Mouse (Mus musculus): ENCODE measurements around the gene Tmem53.

The Tmem53 gene

DNA sequence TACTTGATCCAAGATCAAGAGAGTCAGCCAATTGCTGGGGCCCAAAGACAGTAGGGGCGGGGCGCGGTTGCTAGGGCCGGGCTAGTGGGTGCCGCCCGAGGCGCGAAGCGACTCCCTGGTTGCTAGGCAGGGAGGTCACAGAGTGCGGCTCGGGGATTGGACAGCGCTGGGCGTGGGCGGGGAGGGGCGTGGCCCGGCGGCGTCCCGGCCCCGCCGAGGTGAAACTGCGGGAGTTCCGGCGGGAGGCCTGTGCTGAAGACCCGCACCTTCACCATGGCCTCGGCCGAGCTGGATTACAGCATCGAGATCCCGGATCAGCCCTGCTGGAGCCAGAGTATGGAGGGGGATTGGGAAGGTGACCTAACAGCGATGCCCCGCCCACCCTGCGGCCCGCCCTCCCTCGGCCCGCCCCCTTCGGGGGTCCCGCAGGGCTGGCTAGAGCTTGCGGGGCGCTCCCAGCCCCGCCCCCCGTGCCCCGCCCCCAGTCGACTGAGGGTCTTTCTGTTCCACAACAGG lies at the start of gene Tmem53, which contains the start of gene Armh1:
TSS of gene Tmem53 (plus strand) at position 151 of the 516 bp plus-strand sequence.
TSS of gene Armh1 (minus strand) at position 325 of the 516 bp plus-strand sequence.
- peak; percentile 97 for DNase-seq (ENCODE audit: low spot score)

DNA sequence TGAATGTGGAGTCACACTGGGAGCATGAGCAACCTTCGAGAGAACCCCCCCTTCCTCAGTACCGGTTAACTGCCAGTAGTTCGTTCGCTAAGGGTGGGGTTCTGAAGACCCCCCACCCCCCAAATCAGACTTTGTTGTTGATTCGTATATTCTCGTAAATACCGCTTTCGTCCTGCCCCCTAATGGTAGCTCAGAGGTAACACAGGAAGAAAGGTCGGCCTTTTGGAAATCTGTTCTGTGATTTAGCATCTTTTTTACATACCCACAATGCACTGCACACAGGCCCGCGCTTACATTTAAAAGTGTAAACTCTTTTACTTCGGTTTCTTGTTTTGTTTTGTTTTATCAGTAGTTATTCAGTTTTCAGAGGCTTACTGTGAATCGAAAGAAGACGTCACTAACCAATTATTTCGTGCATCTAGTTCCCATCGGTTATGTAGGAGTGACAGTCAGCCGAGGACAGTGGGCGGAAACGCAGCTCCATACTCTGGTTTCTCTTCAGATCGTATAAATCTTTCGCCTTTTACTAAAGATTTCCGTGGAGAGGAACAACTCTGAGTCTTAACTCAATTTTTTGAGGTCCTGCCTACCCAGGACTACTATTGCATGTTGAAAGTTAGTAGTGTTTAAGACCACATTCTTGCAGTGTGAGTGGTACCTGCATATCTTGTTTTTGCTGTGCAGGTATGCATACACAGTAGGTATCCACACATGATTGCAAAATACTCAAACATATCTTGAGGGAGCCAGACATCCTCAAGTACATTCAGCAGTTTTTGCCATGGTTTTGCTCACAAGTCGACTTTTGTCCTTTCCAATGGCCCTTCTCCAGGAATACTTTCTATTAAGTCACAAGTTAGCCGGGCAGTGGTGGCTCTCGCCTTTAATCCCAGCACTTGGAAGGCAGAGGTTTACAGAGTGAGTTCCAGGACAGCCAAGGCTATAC lies 49.4 kb upstream of the Tmem53 start:
- peak; percentile 94 for DNase-seq (ENCODE audit: low spot score)

DNA sequence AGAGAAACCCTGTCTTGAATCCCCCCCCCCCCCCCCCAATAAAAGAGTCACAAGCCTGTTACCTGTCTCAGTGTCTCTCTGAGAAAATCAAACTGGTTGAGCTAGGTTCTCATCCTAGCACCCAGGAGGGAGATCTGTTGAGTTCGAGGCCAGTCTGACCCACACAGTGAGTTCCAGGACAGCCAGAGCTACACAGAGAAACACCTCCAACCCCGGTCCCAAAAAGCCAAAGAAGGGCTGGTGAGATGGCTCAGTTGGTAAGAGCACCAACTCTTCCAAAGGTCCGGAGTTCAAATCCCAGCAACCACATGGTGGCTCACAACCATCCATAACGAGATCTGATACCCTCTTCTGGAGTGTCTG lies 48.8 kb upstream of the Tmem53 start:
- no peak for DNase-seq (ENCODE audit: low spot score)

GRCm38 (mm10) chr4:117209592-117209991 lies 42.2 kb upstream of the Tmem53 start:
- DNase-seq (ENCODE audit: low spot score) = no peak

GRCm38 (mm10) chr4:117210147-117211074 lies 41.3 kb upstream of the Tmem53 start:
- peak; percentile 87 for DNase-seq (ENCODE audit: low spot score)

DNA sequence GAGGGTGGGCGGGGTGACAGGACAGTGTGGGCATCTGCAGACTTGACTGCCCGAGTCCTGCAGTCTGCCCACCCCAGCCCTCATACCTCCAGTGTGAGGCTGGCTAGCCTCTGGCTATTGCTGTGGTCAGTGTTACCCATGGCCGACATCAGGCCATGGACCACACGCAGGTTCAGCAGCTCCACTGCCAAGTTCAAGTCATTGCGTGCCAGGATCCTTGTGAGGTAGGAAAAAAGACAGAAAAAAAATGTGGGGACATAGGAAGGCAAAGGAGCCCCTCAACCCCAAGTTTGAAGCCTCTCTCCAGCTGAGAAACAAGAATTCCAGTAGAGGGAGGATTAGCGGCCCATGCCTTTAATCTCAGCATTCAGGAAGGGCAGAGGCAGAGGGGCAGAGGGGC lies 37.5 kb upstream of the Tmem53 start:
- no peak for DNase-seq (ENCODE audit: low spot score)

- DNase-seq (ENCODE audit: low spot score) = no peak
Measured at GRCm38 (mm10) chr4:117217029-117217428, 34.7 kb upstream of the Tmem53 start.

DNA sequence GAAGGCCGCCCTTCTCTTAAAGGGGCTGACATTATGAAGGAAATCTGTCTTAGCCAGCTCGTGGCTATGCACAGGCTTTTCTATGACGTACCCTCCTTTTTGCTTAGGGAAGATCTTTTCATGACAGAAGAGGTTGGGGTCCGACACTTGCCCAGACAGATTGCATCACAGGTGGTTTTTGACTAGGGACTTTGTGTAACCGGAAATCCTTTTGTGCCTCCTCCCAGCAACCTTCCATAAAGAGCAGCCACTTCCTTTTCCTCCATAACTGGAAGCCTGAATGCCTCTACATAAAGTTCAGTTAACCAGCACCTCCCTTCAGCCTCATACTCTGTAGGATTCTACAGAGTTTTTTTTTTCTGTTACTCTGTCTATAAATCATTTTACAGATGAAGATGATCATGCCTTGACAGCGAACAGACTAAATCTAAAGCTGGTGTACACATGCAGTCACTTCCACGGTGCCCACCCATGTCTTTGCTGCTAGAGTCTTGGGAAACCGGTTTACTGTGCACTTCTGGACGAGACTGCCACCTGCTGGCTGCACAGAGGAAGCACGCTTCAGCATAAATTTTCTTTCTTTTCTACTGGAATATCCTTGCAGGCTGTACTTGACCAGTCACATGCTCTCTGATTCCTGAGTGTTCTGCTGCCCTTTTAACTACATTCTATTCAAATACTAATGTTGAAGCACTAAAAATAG lies 33.1 kb upstream of the Tmem53 start:
- peak; percentile 88 for DNase-seq (ENCODE audit: low spot score)

- no peak for DNase-seq (ENCODE audit: low spot score)
Measured at GRCm38 (mm10) chr4:117220741-117221515, 30.8 kb upstream of the Tmem53 start.

GRCm38 (mm10) chr4:117221836-117222235 lies 29.9 kb upstream of the Tmem53 start:
- no peak for DNase-seq (ENCODE audit: low spot score)

- DNase-seq (ENCODE audit: low spot score) = no peak
Measured at GRCm38 (mm10) chr4:117223001-117223400, 28.8 kb upstream of the Tmem53 start.

DNA sequence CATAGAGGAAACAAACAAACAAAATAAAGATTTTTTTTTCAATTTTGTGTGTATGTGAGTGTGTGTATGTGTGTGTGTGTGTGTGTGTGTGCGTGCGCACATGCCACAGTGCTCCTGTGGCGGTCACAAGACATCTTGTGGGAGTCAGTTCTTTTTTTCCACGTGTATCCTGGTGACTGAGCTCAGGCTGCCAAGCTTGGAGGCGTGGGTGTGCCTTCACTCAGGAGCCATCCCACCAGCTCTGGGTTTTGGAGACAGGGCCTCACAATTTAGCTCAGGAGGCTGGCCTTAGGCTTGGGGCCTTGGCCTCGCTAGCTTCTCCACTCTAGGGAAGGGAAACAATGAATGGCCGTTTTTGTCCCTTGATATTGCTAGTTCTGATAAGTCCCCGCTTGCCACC lies 27.6 kb upstream of the Tmem53 start:
- no peak for DNase-seq (ENCODE audit: low spot score)

DNA sequence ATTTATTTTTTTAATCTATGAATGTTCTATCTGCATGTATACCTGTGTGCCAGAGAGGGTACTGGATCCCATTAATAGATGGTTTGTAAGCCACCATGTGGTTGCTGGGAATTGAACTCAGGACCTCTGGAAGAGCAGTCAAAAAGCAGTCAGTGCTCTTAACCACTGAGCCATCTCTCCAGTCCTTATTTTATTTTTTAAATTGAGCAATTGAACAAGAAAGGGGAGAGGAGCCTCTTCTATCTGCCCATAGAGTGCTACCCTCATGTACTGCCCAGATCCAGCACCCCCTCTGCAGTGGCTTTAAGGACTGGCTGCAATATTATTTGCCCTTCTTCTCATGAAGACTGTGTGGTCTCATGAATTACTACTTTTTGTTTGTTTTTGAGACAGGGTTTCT lies 26.5 kb upstream of the Tmem53 start:
- DNase-seq (ENCODE audit: low spot score) = no peak

DNA sequence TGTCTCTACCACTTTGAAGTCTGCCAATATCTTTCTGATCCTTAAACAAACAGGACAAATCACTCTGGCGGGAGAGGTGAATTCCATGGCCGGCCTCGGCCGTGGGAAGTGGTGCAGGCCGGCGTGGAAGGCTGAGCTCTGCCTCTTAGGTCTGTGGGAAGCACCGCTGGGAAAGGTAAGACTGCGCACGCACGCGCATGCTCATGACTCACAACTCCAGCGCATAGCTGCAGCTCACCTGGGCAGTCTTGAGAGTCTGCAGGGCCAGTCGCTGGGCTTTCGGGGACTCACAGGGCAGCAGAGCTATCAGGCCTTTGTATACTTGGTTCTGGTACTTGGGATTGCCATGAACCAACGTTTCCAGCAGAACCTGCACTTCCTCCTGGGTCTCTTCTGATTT lies 22.2 kb upstream of the Tmem53 start:
- no peak for DNase-seq (ENCODE audit: low spot score)

DNA sequence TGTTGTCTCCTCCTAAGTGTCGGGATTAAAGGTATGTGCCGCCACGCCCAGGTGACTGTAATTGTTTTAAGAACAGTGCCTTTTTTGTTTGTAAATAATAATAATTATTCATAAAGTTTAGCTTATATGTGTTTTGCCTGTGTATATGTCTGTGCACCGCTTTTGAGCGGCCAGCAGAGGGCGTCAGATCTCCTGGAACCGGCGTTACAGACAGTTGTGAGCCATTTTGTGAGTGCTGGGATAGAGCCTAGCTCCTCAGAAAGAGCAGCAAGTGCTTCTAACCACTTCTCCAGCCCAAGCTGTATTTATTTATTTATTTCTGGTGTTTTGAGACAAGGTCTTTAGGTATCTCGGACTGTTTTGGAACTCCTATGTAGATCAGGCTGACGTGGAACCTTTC lies 21.4 kb upstream of the Tmem53 start:
- peak; percentile 46 for DNase-seq (ENCODE audit: low spot score)

GRCm38 (mm10) chr4:117231208-117231607 lies 20.5 kb upstream of the Tmem53 start:
- no peak for DNase-seq (ENCODE audit: low spot score)

DNA sequence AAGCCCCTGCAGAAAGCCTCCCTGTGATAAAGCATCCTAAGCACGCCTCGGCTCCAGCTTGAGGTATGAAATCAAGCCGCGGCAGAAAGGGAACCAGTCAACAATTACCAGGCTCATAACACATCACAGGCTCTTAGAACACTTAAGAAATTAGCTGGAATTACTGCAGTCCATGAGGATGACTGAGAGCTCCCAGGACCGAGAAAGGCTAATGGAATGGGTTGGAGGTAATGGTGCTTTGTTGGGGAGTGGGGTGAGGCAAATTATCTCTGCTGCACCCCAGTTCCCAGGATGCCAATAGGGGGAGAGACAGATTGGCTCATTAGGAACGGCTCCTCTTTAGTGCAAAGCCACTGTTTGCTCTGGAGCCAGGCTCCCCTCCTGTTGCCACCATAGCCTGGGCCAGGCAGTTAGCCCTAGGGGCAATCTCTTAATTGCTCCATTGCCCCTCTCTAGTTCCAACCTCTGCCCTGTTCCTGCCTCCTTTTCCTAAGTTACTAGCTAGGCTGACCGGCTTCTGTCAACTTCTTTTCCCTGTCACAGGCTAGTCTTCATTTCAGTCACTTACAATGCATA lies 17.5 kb upstream of the Tmem53 start:
- DNase-seq (ENCODE audit: low spot score) = no peak

- no peak for DNase-seq (ENCODE audit: low spot score)
Measured at GRCm38 (mm10) chr4:117235822-117236221, 15.9 kb upstream of the Tmem53 start.

GRCm38 (mm10) chr4:117239153-117239552 lies 12.6 kb upstream of the Tmem53 start:
- no peak for DNase-seq (ENCODE audit: low spot score)

GRCm38 (mm10) chr4:117240867-117241266 lies 10.9 kb upstream of the Tmem53 start:
- DNase-seq (ENCODE audit: low spot score) = no peak

GRCm38 (mm10) chr4:117250982-117251381 lies 769 bp upstream of the Tmem53 start:
- DNase-seq (ENCODE audit: low spot score) = no peak

All from retina, embryonic 14.5 days (tissue).